Mouse (Mus musculus): ENCODE measurements around the gene Cst6. TPM values are rescaled to one million over a fixed set of nuclear protein-coding genes. Genes with fewer than 3 reads are reported as not detected.

Gene Cst6
- polyA plus RNA-seq, 1 experiment from 2014 or later = 4.7 TPM

- Histone ChIP-seq H3K36me3 (ENCODE audit: control insufficient read depth, insufficient read depth) (peaks cover 22% of the 10 kb centered on the region), H3K9me3 (ENCODE audit: control insufficient read depth, low read length) (no peaks in the 10 kb centered on the region; the same call in 1 of the 2 replicates), H3K4me2 (ENCODE audit: low read length) (no peak overlapping the region), H3K27me3 (replicated peaks; ENCODE audit: control insufficient read depth, insufficient read depth, low read length) (no peaks in the 10 kb centered on the region), H3K27ac (ENCODE audit: low read length) (no peak overlapping the region), H3K9ac (replicated peaks; ENCODE audit: low read depth, low read length) (no peak overlapping the region), H3K4me1 (replicated peaks; ENCODE audit: control insufficient read depth, insufficient read depth, low read length) (peaks cover 19% of the 10 kb centered on the region), H3K4me3 (replicated peaks; ENCODE audit: low read length) (no peak overlapping the region)
- ATAC-seq = no peak
- 18% methylated on average over 4 of the region's 4 CpGs for WGBS
These were observed 46.9 kb downstream of the Cst6 start for GRCm38 (mm10) chr19:5302455-5302854.

GRCm38 (mm10) chr19:5300588-5300987 is 48.8 kb downstream of the Cst6 start:
- 0 out of 2 replicates have a peak, but pooled peaks cover 6% of the 10 kb centered on the region for H3K36me3 ChIP-seq (ENCODE audit: control insufficient read depth, insufficient read depth)
- peaks cover 27% of the 10 kb centered on the region for H3K4me1 ChIP-seq (replicated peaks; ENCODE audit: control insufficient read depth, insufficient read depth, low read length)
- H3K27me3 ChIP-seq (replicated peaks; ENCODE audit: control insufficient read depth, insufficient read depth, low read length) = no peaks in the 10 kb centered on the region
- WGBS = 86% methylated on average over 6 of the region's 6 CpGs
- no peak overlapping the region for H3K9ac ChIP-seq (replicated peaks; ENCODE audit: low read depth, low read length)
- H3K4me2 ChIP-seq (ENCODE audit: low read length) = no peak overlapping the region
- ATAC-seq = no peak
- H3K4me3 ChIP-seq (replicated peaks; ENCODE audit: low read length) = no peak overlapping the region
- H3K27ac ChIP-seq (ENCODE audit: low read length) = no peak overlapping the region
- H3K9me3 ChIP-seq (ENCODE audit: control insufficient read depth, low read length) = no peaks in the 10 kb centered on the region

- Histone ChIP-seq H3K4me1 (replicated peaks; ENCODE audit: control insufficient read depth, insufficient read depth, low read length) (peaks cover 37% of the 10 kb centered on the region), H3K27me3 (replicated peaks; ENCODE audit: control insufficient read depth, insufficient read depth, low read length) (no peaks in the 10 kb centered on the region), H3K27ac (ENCODE audit: low read length) (peak within 1 kb of the TSS; percentile 56), H3K4me2 (ENCODE audit: low read length) (peak within 1 kb of the TSS; percentile 74), H3K9me3 (ENCODE audit: control insufficient read depth, low read length) (no peaks in the 10 kb centered on the region), H3K4me3 (replicated peaks; ENCODE audit: low read length) (peak within 1 kb of the TSS; percentile 55), H3K36me3 (ENCODE audit: control insufficient read depth, insufficient read depth) (peaks cover under 1% of the 10 kb centered on the region; the same call in 1 of the 2 replicates), H3K9ac (replicated peaks; ENCODE audit: low read depth, low read length) (peak within 1 kb of the TSS; percentile 75)
- ATAC-seq = peak; percentile 67
- 2% methylated on average over 30 of the region's 32 CpGs for WGBS
These were observed 51.2 kb downstream of the Cst6 start, which contains the start of gene Gal3st3 for GRCm38 (mm10) chr19:5297903-5298800. Gene Gal3st3 (plus strand): TSS chr19:5298331.

GRCm38 (mm10) chr19:5296630-5297029 is 52.7 kb downstream of the Cst6 start:
- 76% methylated on average over 5 of the region's 5 CpGs for WGBS
- Histone ChIP-seq H3K4me3 (replicated peaks; ENCODE audit: low read length) (no peak overlapping the region), H3K4me1 (replicated peaks; ENCODE audit: control insufficient read depth, insufficient read depth, low read length) (peaks cover 37% of the 10 kb centered on the region), H3K4me2 (ENCODE audit: low read length) (no peak overlapping the region), H3K27me3 (replicated peaks; ENCODE audit: control insufficient read depth, insufficient read depth, low read length) (no peaks in the 10 kb centered on the region), H3K9me3 (ENCODE audit: control insufficient read depth, low read length) (no peaks in the 10 kb centered on the region), H3K9ac (replicated peaks; ENCODE audit: low read depth, low read length) (no peak overlapping the region), H3K36me3 (ENCODE audit: control insufficient read depth, insufficient read depth) (peaks cover 8% of the 10 kb centered on the region), H3K27ac (ENCODE audit: low read length) (no peak overlapping the region)
- no peak for ATAC-seq

GRCm38 (mm10) chr19:5295736-5296075 is 53.7 kb downstream of the Cst6 start:
- WGBS = 6% methylated on average over 13 of the region's 13 CpGs
- peaks cover 12% of the 10 kb centered on the region for H3K36me3 ChIP-seq (ENCODE audit: control insufficient read depth, insufficient read depth)
- peak overlapping the region; percentile 96 for H3K4me3 ChIP-seq (replicated peaks; ENCODE audit: low read length)
- peak overlapping the region; percentile 79 for H3K4me2 ChIP-seq (ENCODE audit: low read length)
- peak overlapping the region; percentile 79 for H3K9ac ChIP-seq (replicated peaks; ENCODE audit: low read depth, low read length)
- no peaks in the 10 kb centered on the region for H3K27me3 ChIP-seq (replicated peaks; ENCODE audit: control insufficient read depth, insufficient read depth, low read length)
- H3K27ac ChIP-seq (ENCODE audit: low read length) = peak overlapping the region; percentile 94
- no peaks in the 10 kb centered on the region for H3K9me3 ChIP-seq (ENCODE audit: control insufficient read depth, low read length)
- peak; percentile 35 for ATAC-seq
- peaks cover 37% of the 10 kb centered on the region for H3K4me1 ChIP-seq (replicated peaks; ENCODE audit: control insufficient read depth, insufficient read depth, low read length)

- peak within 1 kb of the TSS; percentile 94 for H3K27ac ChIP-seq (ENCODE audit: low read length)
- H3K9ac ChIP-seq (replicated peaks; ENCODE audit: low read depth, low read length) = peak within 1 kb of the TSS; percentile 92
- H3K4me1 ChIP-seq (replicated peaks; ENCODE audit: control insufficient read depth, insufficient read depth, low read length) = peaks cover 37% of the 10 kb centered on the region
- WGBS = under 1% methylated on average over 46 of the region's 46 CpGs
- peak within 1 kb of the TSS; percentile 96 for H3K4me3 ChIP-seq (replicated peaks; ENCODE audit: low read length)
- ATAC-seq = peak; percentile 96
- no peaks in the 10 kb centered on the region for H3K27me3 ChIP-seq (replicated peaks; ENCODE audit: control insufficient read depth, insufficient read depth, low read length)
- peak within 1 kb of the TSS; percentile 85 for H3K4me2 ChIP-seq (ENCODE audit: low read length)
- peaks cover 14% of the 10 kb centered on the region for H3K36me3 ChIP-seq (ENCODE audit: control insufficient read depth, insufficient read depth)
- no peaks in the 10 kb centered on the region for H3K9me3 ChIP-seq (ENCODE audit: control insufficient read depth, low read length)
These were observed 54.2 kb downstream of the Cst6 start, which contains the start of gene Sf3b2 for GRCm38 (mm10) chr19:5294972-5295735. Gene Sf3b2 (minus strand): TSS chr19:5295455.

Other genes with a start within 250 kb of the Cst6 start
- gene Rab1b, start 242.5 kb downstream of the Cst6 start, polyA plus RNA-seq (2015; fragmentation: Nextera tagmentation; extraction: Ambion mirVana) = 239 and 241 TPM in 2 replicates
- gene Klc2, start 231.0 kb downstream of the Cst6 start, polyA plus RNA-seq (2015; fragmentation: Nextera tagmentation; extraction: Ambion mirVana) = 48.1 and 55.5 TPM in 2 replicates
- gene Pacs1, start 76.5 kb downstream of the Cst6 start, polyA plus RNA-seq (2015; fragmentation: Nextera tagmentation; extraction: Ambion mirVana) = 38.0 and 39.1 TPM in 2 replicates
- 347 and 373 TPM in 2 replicates for gene Sf3b2, start 54.1 kb downstream of the Cst6 start, polyA plus RNA-seq (2015; fragmentation: Nextera tagmentation; extraction: Ambion mirVana)
- 36.3 and 40.5 TPM in 2 replicates for gene Gal3st3, start 51.2 kb downstream of the Cst6 start, polyA plus RNA-seq (2015; fragmentation: Nextera tagmentation; extraction: Ambion mirVana)
- gene Catsper1, start 13.8 kb downstream of the Cst6 start, polyA plus RNA-seq (2015; fragmentation: Nextera tagmentation; extraction: Ambion mirVana) = not detected in 2 replicates
- 43.3 and 49.9 TPM in 2 replicates for gene Eif1ad, start 17.2 kb upstream of the Cst6 start, polyA plus RNA-seq (2015; fragmentation: Nextera tagmentation; extraction: Ambion mirVana)
- 378 and 389 TPM in 2 replicates for gene Banf1, start 17.6 kb upstream of the Cst6 start, polyA plus RNA-seq (2015; fragmentation: Nextera tagmentation; extraction: Ambion mirVana)
- gene Sart1, start 39.1 kb upstream of the Cst6 start, polyA plus RNA-seq (2015; fragmentation: Nextera tagmentation; extraction: Ambion mirVana) = 74.4 and 75.1 TPM in 2 replicates
- not detected in 2 replicates for gene Tsga10ip, start 53.0 kb upstream of the Cst6 start, polyA plus RNA-seq (2015; fragmentation: Nextera tagmentation; extraction: Ambion mirVana)
- 283 and 294 TPM in 2 replicates for gene Drap1, start 75.4 kb upstream of the Cst6 start, polyA plus RNA-seq (2015; fragmentation: Nextera tagmentation; extraction: Ambion mirVana)
- gene AI837181, start 75.6 kb upstream of the Cst6 start, polyA plus RNA-seq (2015; fragmentation: Nextera tagmentation; extraction: Ambion mirVana) = 61.1 and 62.9 TPM in 2 replicates
- not detected in 2 replicates for gene Fosl1, start 98.0 kb upstream of the Cst6 start, polyA plus RNA-seq (2015; fragmentation: Nextera tagmentation; extraction: Ambion mirVana)
- 8.6 and 8.8 TPM in 2 replicates for gene Ccdc85b, start 108.3 kb upstream of the Cst6 start, polyA plus RNA-seq (2015; fragmentation: Nextera tagmentation; extraction: Ambion mirVana)
- gene Fibp, start 111.0 kb upstream of the Cst6 start, polyA plus RNA-seq (2015; fragmentation: Nextera tagmentation; extraction: Ambion mirVana) = 165 and 185 TPM in 2 replicates
- gene Ctsw, start 118.9 kb upstream of the Cst6 start, polyA plus RNA-seq (2015; fragmentation: Nextera tagmentation; extraction: Ambion mirVana) = 5.7 and 6.3 TPM in 2 replicates
- gene Efemp2, start 124.4 kb upstream of the Cst6 start, polyA plus RNA-seq (2015; fragmentation: Nextera tagmentation; extraction: Ambion mirVana) = 30.2 and 39.1 TPM in 2 replicates
- 56.0 and 60.5 TPM in 2 replicates for gene Mus81, start 138.8 kb upstream of the Cst6 start, polyA plus RNA-seq (2015; fragmentation: Nextera tagmentation; extraction: Ambion mirVana)
- gene Cfl1, start 140.9 kb upstream of the Cst6 start, polyA plus RNA-seq (2015; fragmentation: Nextera tagmentation; extraction: Ambion mirVana) = 3,630 and 3,701 TPM in 2 replicates
- gene 1700020D05Rik, start 154.2 kb upstream of the Cst6 start, polyA plus RNA-seq (2015; fragmentation: Nextera tagmentation; extraction: Ambion mirVana) = 0.32 and 0.70 TPM in 2 replicates
- 76.1 and 87.8 TPM in 2 replicates for gene Snx32, start 161.0 kb upstream of the Cst6 start, polyA plus RNA-seq (2015; fragmentation: Nextera tagmentation; extraction: Ambion mirVana)
- 0.08 and 0.09 TPM in 2 replicates for gene Ovol1, start 211.1 kb upstream of the Cst6 start, polyA plus RNA-seq (2015; fragmentation: Nextera tagmentation; extraction: Ambion mirVana)
- 1.9 and 2.0 TPM in 2 replicates for gene Ap5b1, start 218.5 kb upstream of the Cst6 start, polyA plus RNA-seq (2015; fragmentation: Nextera tagmentation; extraction: Ambion mirVana)